Mouse (Mus musculus): ENCODE data around the gene Ctnna3.

GRCm38 (mm10) chr10:64083813-64084212 lies 653.9 kb downstream of the Ctnna3 start:
- TF ChIP-seq CTCF (IDR thresholded peaks at IDR 0.05; ENCODE audit: borderline replicate concordance, extremely low read depth, insufficient read depth, insufficient read length), result no peak
- no peak for TF ChIP-seq POLR2A (IDR thresholded peaks at IDR 0.05; ENCODE audit: borderline replicate concordance, extremely low read depth, insufficient read depth, insufficient read length, poor library complexity, severe bottlenecking)

All from brain, embryonic 14.5 days (tissue).